Mouse (Mus musculus): ENCODE measurements at regions not wholly inside any gene's neighbourhood (a gene's known extent, or its start where the extent isn't known, plus 50 kb on each side); places are given as distances from the start of the nearest gene placed in this dataset.

DNA sequence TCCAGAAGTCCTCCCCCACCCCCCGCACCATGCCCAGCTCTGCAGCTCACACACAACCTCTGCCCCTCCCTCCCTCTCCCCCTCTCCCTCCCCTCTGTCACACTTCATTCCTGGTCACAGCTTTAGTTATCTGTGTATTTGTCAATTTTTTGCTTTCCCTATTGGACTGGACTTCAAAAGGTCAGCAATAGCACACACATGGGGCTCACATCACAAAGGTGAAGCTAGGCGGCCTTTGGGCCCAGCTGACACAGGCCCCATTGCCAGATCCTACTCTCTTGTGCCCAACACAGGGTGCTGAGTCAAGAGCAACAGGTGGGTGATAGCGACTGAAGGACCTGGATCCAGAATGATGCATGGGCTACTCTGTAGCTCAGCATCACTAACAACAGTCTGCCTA is 149.0 kb upstream of the Nectin1 start:
- no peaks in the 10 kb centered on the region for H3K36me3 ChIP-seq (ENCODE audit: control insufficient read depth, insufficient read depth, low read length)
- WGBS = 73% methylated on average over 3 of the region's 3 CpGs
- TF ChIP-seq POLR2A (IDR thresholded peaks at IDR 0.05; ENCODE audit: low read depth, low read length) (no peak), CTCF (IDR thresholded peaks at IDR 0.05; ENCODE audit: extremely low read depth, insufficient read length, insufficient replicate concordance, low read depth, low read length) (no peak)
- no peak overlapping the region for H3K4me3 ChIP-seq (ENCODE audit: low read depth, low read length)
- peaks cover 1% of the 10 kb centered on the region; the same call in 1 of the 2 replicates for H3K4me1 ChIP-seq (ENCODE audit: control insufficient read depth, insufficient read depth, insufficient read length, low read length)
- no peak overlapping the region for H3K27ac ChIP-seq (ENCODE audit: insufficient read depth, low read depth, low read length)
- H3K27me3 ChIP-seq (ENCODE audit: control insufficient read depth, insufficient read depth, low read length) = no peaks in the 10 kb centered on the region; the same call in 1 of the 2 replicates

DNA sequence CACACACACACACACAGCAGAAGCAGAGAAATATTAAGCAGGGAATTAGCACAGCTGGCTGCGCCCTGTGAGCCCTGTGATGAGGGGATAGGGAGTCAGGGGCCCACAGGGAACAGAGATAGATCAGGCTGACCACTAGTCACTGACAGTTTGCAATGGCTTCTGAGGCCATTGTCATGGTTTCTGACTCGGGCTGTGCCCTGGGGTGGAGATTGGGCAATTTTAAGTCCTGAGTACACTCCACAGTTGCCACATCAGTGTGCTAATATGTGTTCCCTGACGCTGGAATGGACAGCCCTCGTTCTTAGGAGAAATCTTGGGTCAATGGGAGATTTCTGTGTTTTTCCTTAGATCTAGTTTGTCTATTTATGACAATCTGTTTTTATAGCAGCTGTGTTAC is 148.3 kb upstream of the Nectin1 start:
- WGBS = 70% methylated on average over 4 of the region's 4 CpGs
- Histone ChIP-seq H3K4me1 (ENCODE audit: control insufficient read depth, insufficient read depth, insufficient read length, low read length) (peaks cover 5% of the 10 kb centered on the region; the same call in 1 of the 2 replicates), H3K36me3 (ENCODE audit: control insufficient read depth, insufficient read depth, low read length) (no peaks in the 10 kb centered on the region), H3K27ac (ENCODE audit: insufficient read depth, low read depth, low read length) (no peak overlapping the region), H3K27me3 (ENCODE audit: control insufficient read depth, insufficient read depth, low read length) (no peaks in the 10 kb centered on the region; the same call in 1 of the 2 replicates), H3K4me3 (ENCODE audit: low read depth, low read length) (no peak overlapping the region)
- TF ChIP-seq CTCF (IDR thresholded peaks at IDR 0.05; ENCODE audit: extremely low read depth, insufficient read length, insufficient replicate concordance, low read depth, low read length) (no peak), POLR2A (IDR thresholded peaks at IDR 0.05; ENCODE audit: low read depth, low read length) (no peak)

- TF ChIP-seq POLR2A (IDR thresholded peaks at IDR 0.05; ENCODE audit: low read depth, low read length) (no peak), CTCF (IDR thresholded peaks at IDR 0.05; ENCODE audit: extremely low read depth, insufficient read length, insufficient replicate concordance, low read depth, low read length) (no peak)
- Histone ChIP-seq H3K27ac (ENCODE audit: insufficient read depth, low read depth, low read length) (no peak overlapping the region), H3K4me3 (ENCODE audit: low read depth, low read length) (no peak overlapping the region), H3K36me3 (ENCODE audit: control insufficient read depth, insufficient read depth, low read length) (no peaks in the 10 kb centered on the region), H3K4me1 (ENCODE audit: control insufficient read depth, insufficient read depth, insufficient read length, low read length) (peaks cover 5% of the 10 kb centered on the region; the same call in 1 of the 2 replicates), H3K27me3 (ENCODE audit: control insufficient read depth, insufficient read depth, low read length) (no peaks in the 10 kb centered on the region; the same call in 1 of the 2 replicates)
- 25% methylated on average over 2 of the region's 2 CpGs for WGBS
These were observed 143.4 kb upstream of the Nectin1 start for GRCm38 (mm10) chr9:43600396-43600795.

DNA sequence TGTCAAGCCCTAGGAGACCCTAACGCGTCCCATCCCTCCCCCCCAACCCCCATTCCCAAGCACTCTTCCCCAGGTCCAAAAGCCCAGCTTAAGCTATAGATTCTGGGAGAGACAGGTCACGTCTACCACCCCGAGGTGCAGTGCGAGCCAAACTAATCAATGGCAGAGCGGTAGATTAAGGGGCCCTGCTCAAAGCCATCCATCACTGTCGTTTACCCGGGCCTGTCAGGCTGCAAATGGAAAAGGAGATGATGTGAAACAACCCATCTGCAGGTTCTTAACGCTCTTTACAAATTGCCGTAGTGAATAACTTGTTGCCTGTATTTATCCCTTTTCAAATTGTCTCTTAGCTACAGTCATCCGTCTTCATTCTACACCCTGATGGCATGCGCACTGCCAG is 126.2 kb upstream of the Nectin1 start:
- Histone ChIP-seq H3K36me3 (ENCODE audit: control insufficient read depth, insufficient read depth, low read length) (no peaks in the 10 kb centered on the region), H3K27ac (ENCODE audit: insufficient read depth, low read depth, low read length) (no peak overlapping the region), H3K4me3 (ENCODE audit: low read depth, low read length) (no peak overlapping the region), H3K4me1 (ENCODE audit: control insufficient read depth, insufficient read depth, insufficient read length, low read length) (peaks cover 8% of the 10 kb centered on the region; the same call in 1 of the 2 replicates), H3K27me3 (ENCODE audit: control insufficient read depth, insufficient read depth, low read length) (no peaks in the 10 kb centered on the region)
- no peak for TF ChIP-seq CTCF (IDR thresholded peaks at IDR 0.05; ENCODE audit: extremely low read depth, insufficient read length, insufficient replicate concordance, low read depth, low read length)
- no peak for TF ChIP-seq POLR2A (IDR thresholded peaks at IDR 0.05; ENCODE audit: low read depth, low read length)
- WGBS = 28% methylated on average over 12 of the region's 12 CpGs

DNA sequence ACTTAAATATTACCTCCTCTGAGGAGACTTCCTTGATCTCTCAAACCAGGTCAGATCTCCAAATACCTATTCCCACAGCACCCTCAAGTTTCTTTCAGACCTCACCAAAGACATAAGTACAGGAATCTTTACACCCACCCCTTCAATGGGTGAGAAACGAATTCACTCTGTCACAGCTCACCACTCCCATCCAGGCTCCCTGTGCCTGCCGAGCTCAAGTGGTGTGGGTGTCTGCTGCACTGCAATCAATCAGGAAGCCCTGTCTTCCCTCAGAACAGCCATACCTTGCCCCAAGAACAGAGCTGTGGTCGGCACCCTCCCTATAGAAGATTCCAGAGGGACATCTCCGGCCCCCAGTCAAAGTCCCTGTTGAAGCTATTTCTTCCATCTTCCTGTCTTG is 116.2 kb upstream of the Nectin1 start:
- no peak for TF ChIP-seq CTCF (IDR thresholded peaks at IDR 0.05; ENCODE audit: extremely low read depth, insufficient read length, insufficient replicate concordance, low read depth, low read length)
- no peak for TF ChIP-seq POLR2A (IDR thresholded peaks at IDR 0.05; ENCODE audit: low read depth, low read length)
- no peak overlapping the region for H3K27ac ChIP-seq (ENCODE audit: insufficient read depth, low read depth, low read length)
- H3K4me3 ChIP-seq (ENCODE audit: low read depth, low read length) = no peak overlapping the region
- peaks cover 4% of the 10 kb centered on the region; the same call in 1 of the 2 replicates for H3K4me1 ChIP-seq (ENCODE audit: control insufficient read depth, insufficient read depth, insufficient read length, low read length)
- H3K27me3 ChIP-seq (ENCODE audit: control insufficient read depth, insufficient read depth, low read length) = no peaks in the 10 kb centered on the region
- WGBS = 51% methylated on average over 4 of the region's 4 CpGs
- no peaks in the 10 kb centered on the region for H3K36me3 ChIP-seq (ENCODE audit: control insufficient read depth, insufficient read depth, low read length)

DNA sequence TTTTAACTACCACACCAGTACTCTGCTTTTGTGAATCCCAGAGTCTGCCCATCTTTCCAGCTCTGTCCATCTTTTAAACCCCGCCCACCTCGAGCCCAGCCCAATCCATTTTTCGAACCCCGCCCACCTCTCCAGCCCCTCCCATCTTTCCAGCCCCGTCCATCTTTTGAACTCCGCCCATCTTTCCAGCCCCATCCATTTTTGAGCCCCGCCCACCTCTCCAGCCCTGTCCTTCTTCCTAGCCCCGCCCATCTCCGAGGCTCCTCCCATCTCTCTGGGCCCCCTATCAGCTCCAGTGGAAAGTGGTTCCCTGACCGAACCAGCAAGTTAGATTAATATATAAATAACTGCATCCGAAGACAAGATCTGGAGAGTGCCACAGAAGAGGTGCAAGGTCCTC is 115.0 kb upstream of the Nectin1 start:
- no peak overlapping the region for H3K4me3 ChIP-seq (ENCODE audit: low read depth, low read length)
- no peaks in the 10 kb centered on the region for H3K4me1 ChIP-seq (ENCODE audit: control insufficient read depth, insufficient read depth, insufficient read length, low read length)
- 43% methylated on average over 11 of the region's 11 CpGs for WGBS
- no peak overlapping the region for H3K27ac ChIP-seq (ENCODE audit: insufficient read depth, low read depth, low read length)
- TF ChIP-seq CTCF (IDR thresholded peaks at IDR 0.05; ENCODE audit: extremely low read depth, insufficient read length, insufficient replicate concordance, low read depth, low read length) (no peak), POLR2A (IDR thresholded peaks at IDR 0.05; ENCODE audit: low read depth, low read length) (no peak)
- H3K36me3 ChIP-seq (ENCODE audit: control insufficient read depth, insufficient read depth, low read length) = no peaks in the 10 kb centered on the region
- no peaks in the 10 kb centered on the region for H3K27me3 ChIP-seq (ENCODE audit: control insufficient read depth, insufficient read depth, low read length)

DNA sequence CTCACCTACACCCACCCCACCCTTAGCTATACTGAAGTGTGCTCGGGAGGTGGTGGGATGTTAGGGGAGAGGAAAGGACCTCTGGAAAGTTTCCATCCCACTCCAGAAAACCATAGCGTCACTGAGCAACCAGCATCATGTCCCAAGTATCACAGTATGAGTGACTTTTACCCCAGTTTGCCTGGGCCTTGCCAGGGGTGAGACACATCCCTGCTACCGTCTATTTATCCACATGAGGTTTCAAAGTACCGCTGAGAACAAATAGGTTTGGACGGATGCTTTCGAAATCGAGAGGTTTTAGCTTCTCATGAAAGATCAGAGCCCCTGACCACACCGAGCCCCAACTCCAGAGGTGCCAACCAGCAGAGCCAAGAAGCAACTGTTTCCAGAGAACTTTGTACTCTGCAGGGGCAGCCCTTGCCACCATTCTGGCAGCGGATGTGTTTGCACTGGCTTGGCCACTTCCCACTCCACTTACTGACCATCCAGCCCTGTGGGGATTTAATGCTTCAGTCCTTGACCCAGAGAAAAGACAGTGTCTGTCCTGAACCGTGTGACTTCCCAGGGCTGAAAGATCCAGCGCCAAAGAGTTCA is 107.3 kb upstream of the Nectin1 start:
- 75% methylated on average over 11 of the region's 11 CpGs for WGBS
- H3K36me3 ChIP-seq (ENCODE audit: control insufficient read depth, insufficient read depth, low read length) = no peaks in the 10 kb centered on the region
- no peaks in the 10 kb centered on the region for H3K27me3 ChIP-seq (ENCODE audit: control insufficient read depth, insufficient read depth, low read length)
- H3K4me1 ChIP-seq (ENCODE audit: control insufficient read depth, insufficient read depth, insufficient read length, low read length) = no peaks in the 10 kb centered on the region
- TF ChIP-seq CTCF (IDR thresholded peaks at IDR 0.05; ENCODE audit: extremely low read depth, insufficient read length, insufficient replicate concordance, low read depth, low read length) = no peak
- TF ChIP-seq POLR2A (IDR thresholded peaks at IDR 0.05; ENCODE audit: low read depth, low read length) = no peak
- H3K27ac ChIP-seq (ENCODE audit: insufficient read depth, low read depth, low read length) = no peak overlapping the region
- no peak overlapping the region for H3K4me3 ChIP-seq (ENCODE audit: low read depth, low read length)

Data from small intestine, adult 2 months (tissue).